Mouse (Mus musculus): ENCODE measurements at regions not wholly inside any gene's neighbourhood (a gene's known extent, or its start where the extent isn't known, plus 50 kb on each side); places are given as distances from the start of the nearest gene placed in this dataset.

DNA sequence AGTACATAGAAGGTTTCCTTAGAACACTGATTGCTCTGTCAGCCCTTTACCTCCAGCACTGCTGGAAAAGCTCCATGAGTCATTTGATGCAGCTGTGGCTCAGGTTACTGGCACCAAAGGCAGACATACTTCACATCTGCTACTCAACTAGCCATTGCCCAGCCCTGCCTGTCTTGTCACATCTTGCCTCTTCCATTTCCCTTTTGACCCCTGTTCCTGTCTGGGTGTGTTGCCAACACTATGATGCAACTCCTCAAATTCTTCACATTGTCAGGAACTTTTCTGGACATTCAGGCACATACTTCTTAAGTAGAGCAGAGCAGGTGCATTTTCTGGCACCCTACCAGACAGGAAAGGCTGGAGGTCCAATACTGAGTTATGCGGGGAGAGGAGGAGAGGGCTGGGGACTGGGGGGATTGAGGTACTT, 202.3 kb downstream of the 1700064H15Rik start:
- TF ChIP-seq EP300 (IDR thresholded peaks at IDR 0.05; ENCODE audit: low read depth in 1 of 2, low read length in 2 of 2) (no peak), CTCF (IDR thresholded peaks at IDR 0.05 in 2 of 3, conservative IDR thresholded peaks at IDR 0.05 in 1 of 3; ENCODE audit: control insufficient read depth in 1 of 3, insufficient read depth in 1 of 3, low read depth in 2 of 3, low read length in 3 of 3, poor library complexity in 1 of 3, severe bottlenecking in 1 of 3) (no peak), MAX (IDR thresholded peaks at IDR 0.05; ENCODE audit: low read length) (no peak)
